Mouse (Mus musculus): ENCODE data around the gene Zap70.
"Not testable (repeated sequence)": the region's sequence is repeated elsewhere in the genome, so short reads cannot be mapped to it uniquely, and the experiment has no call there.

Gene Zap70

GRCm38 (mm10) chr1:36772198-36772934 lies 10.8 kb downstream of the Zap70 start:
- DNase-seq (ENCODE audit: low spot score) = no peak

GRCm38 (mm10) chr1:36780793-36781192 lies 19.2 kb downstream of the Zap70 start:
- DNase-seq (ENCODE audit: low spot score) = no peak

GRCm38 (mm10) chr1:36782476-36782875 lies 20.9 kb downstream of the Zap70 start:
- DNase-seq (ENCODE audit: low spot score) = no peak

DNA sequence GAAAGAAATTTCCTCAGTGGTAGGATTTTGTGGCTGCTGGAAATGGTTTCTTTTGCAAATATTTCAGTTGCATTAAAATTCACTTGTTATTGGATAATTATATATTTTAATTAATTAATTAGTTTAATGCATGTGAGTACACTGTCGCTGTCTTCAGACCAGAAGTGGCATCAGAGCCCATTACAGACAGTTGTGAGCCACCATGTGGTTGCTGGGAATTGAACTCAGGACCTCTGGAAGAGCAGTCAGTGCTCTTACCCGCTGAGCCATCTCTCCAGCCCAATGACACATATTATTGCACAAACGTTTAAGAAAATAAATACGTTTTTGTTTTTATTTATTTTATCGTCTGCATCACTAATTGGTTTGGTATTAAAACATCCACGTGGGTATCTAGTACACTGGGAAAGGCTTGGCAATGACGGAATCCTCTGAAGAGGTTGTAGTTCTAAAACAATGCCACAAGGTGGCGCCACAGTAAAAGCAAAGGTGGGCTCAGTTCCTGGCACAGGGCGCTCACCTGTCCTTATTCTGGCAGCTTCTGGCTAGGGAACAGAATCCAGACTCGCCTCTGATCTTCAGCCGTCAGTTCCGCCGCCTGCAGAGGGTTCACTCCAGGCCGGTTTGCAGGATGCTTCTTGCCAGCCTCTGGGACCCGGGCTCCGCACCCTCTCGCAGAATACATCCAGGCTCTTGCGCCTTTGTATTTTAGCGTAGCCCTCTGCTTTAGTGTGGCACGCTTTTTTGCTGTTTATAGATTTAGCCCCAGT lies 23.0 kb downstream of the Zap70 start:
- peak; percentile 76 for DNase-seq (ENCODE audit: low spot score)

DNA sequence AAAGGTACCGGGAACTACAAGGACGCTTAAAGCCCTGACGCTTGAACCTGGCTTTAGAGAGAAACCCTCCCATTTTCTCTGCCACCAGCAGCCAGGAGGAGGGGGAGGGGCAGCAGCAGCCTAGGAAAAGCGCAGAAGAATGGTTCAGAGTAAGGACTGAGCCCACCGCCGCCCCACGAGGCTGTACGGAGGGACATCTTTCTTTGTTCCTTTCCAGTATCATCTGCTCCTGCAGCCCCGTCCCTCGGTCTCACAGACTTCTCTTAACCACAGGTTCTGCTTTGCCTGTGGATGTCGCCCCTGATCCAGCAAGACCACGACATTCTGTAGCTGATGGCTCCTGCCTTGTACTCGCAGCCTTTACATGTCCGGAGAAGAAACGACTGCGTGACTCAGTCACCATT lies 23.6 kb downstream of the Zap70 start:
- no peak for DNase-seq (ENCODE audit: low spot score)

DNA sequence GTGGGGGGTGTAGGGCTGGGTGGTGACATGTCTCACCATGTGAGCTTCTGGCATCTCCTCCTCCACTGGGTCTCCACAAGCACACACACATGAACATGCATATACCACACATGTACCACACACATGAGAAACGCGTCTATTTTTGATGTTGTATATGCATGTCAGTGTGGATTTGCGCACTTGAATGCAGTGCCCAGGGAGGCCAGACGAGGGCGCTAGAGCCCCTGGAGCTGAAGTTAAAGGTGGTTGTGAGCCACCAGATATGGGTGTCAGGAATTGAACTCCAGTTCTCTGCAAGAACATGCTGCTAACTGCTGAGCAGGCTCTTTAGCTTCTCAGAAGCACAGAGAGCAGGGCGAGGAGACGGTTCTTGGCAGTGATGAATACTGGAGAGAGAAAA lies 24.8 kb downstream of the Zap70 start:
- DNase-seq (ENCODE audit: low spot score) = peak; percentile 51

- no peak for DNase-seq (ENCODE audit: low spot score)
Measured at GRCm38 (mm10) chr1:36789416-36789815, 27.8 kb downstream of the Zap70 start.

GRCm38 (mm10) chr1:36796711-36797110 lies 35.1 kb downstream of the Zap70 start:
- no peak for DNase-seq (ENCODE audit: low spot score)

DNA sequence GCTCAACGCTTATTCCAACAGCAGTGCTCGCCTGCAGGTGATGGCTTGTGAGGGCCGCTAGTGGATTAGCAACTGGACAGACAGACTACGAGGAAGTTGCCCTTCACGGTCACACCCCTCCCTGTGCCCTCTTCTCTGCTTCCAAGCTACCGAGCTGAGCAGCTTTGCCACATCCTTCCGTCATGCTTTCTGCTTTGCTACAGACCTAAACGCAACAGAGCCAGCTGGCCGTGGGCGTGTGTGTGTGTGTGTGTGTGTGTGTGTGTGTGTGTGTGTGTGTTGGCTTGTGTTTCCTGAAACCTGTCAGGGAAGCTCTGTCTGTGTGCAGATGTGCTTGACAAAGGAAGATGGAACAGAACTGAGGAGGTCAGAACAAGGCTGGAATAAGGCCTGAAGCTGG lies 35.9 kb downstream of the Zap70 start:
- DNase-seq (ENCODE audit: low spot score) = no peak

- DNase-seq (ENCODE audit: low spot score) = no peak
Measured at GRCm38 (mm10) chr1:36800379-36801011, 38.9 kb downstream of the Zap70 start.

GRCm38 (mm10) chr1:36804259-36804658 lies 42.7 kb downstream of the Zap70 start:
- no peak for DNase-seq (ENCODE audit: low spot score)

GRCm38 (mm10) chr1:36804833-36805232 lies 43.2 kb downstream of the Zap70 start:
- no peak for DNase-seq (ENCODE audit: low spot score)

DNA sequence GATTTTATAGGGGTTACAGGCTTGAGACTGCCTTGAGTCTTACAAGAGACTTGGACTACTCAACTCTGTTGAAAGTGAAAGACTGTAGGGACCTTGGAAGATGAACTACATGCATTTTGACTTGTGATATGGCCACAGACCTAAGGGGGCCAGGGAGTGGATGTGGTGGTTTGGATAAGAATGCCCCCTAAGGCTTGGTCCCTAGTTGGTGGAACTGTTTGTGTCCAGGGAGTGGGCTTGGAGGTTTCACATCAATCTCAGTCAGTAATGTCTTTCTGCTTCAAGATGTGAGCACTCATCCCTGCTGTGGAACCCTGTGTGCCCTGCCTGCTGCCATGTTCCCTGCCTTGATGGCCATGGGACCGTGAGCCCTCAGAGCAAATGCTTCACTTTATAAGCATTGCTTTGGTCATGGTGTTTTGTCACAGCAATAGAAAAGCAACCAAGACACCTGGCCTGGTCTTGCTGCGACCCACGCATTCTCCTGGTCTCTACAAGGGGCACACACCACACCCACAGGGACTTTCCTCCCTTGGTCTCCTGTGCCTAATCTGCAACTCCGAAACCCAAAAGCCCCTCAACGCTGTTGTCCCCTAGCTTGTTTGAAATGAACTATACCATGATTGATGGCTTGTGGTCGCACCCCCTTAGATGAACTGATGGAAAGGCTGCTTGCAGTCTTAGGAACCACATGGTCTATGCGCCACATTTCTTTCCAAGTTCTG lies 44.7 kb downstream of the Zap70 start:
- no peak for DNase-seq (ENCODE audit: low spot score)

DNA sequence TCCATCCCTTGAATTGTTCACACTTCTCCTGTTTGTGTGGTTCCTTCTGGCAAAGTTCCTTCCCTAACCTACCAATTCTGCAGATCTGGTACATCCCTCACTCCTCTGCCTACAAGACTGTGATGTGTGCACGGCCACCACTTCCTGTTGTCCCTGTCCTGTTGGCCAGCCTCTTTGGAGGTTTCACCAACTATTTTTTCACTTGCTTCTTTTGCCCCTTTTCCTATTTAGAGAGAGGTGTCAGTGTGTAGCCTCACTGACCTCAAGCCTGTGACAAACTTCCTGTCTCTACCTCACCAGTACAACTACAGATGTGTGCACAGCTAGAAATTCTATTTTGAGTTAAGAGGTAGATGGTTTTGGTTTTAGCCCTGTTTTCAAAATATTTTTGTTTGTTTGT lies 45.5 kb downstream of the Zap70 start:
- DNase-seq (ENCODE audit: low spot score) = no peak

GRCm38 (mm10) chr1:36807782-36808565 lies 46.4 kb downstream of the Zap70 start:
- DNase-seq (ENCODE audit: low spot score) = no peak

- DNase-seq (ENCODE audit: low spot score) = no peak
Measured at GRCm38 (mm10) chr1:36811806-36812205, 50.2 kb downstream of the Zap70 start.

DNA sequence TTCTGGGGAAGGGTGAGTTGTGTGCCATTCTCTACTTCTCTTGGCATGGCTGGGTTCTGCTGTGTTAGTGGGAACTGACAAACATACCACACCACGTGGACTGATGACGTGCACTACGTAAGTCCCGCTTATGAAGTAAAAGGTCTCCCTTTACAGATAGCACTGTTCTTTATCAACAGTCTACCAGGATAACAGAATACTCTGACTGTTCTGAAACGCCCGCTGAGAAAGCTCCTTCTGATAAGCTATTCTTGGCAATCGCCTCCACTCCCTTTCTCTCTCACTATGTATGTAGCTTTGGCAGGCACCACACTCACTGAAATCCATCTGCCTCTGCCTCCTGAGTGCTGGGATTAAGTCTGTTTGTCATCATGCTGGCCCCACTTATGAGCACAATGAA lies 51.8 kb downstream of the Zap70 start:
- DNase-seq (ENCODE audit: low spot score) = peak; percentile 26

- no peak for DNase-seq (ENCODE audit: low spot score)
Measured at GRCm38 (mm10) chr1:36814271-36814903, 52.8 kb downstream of the Zap70 start.

DNA sequence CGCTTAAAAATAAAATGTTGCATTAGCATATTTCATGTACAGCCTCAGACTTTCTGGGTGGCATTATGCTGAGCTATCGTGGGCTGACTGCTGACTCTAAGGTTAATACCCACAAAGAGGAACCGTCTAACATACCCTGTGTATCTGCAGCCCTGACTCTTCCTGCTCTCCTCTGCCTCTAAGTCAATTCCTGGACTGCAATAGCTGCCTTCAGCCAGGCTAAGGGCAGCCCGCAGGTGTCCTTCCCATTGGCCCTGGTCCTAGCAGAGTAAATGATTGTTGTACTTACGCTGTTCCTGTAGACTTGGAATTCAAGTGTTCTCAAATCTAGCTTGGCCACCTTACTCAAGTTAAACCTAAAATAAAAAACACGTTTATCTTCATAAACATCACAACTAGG lies 53.6 kb downstream of the Zap70 start:
- DNase-seq (ENCODE audit: low spot score) = no peak

GRCm38 (mm10) chr1:36821918-36822317 lies 60.3 kb downstream of the Zap70 start:
- DNase-seq (ENCODE audit: low spot score) = not testable (repeated sequence)

DNA sequence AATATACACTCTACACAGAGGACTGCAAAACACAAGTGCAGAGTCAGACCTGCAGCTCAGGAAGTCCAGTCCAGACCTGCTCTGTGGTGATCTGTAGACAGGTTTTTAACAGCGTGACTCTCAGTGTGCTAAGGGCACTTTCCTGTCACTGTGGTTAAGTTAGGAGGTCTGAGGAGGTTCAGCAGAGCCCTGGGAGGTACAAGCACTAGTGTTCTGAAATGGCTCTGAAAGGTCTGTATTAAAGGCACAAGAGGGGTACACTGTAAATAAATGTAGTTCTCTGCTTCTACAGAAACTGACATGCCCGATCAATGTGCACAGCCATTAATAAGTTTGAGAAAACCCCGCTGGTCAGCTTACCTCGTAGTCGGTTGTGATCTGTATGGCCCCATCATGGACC lies 62.8 kb downstream of the Zap70 start:
- DNase-seq (ENCODE audit: low spot score) = no peak
